Mouse (Mus musculus) thymus, adult 18-20 months (tissue): ENCODE measurements at regions not wholly inside any gene's neighbourhood (a gene's known extent, or its start where the extent isn't known, plus 50 kb on each side); places are given as distances from the start of the nearest gene placed in this dataset.

ENCODE experiments used
- DNase-seq, 2 experiments: peaks; one replicate each; pipeline ENCODE4 v3.0.0; 2022; ENCODE audit warnings: mixed read lengths in 2 of 2

DNA sequence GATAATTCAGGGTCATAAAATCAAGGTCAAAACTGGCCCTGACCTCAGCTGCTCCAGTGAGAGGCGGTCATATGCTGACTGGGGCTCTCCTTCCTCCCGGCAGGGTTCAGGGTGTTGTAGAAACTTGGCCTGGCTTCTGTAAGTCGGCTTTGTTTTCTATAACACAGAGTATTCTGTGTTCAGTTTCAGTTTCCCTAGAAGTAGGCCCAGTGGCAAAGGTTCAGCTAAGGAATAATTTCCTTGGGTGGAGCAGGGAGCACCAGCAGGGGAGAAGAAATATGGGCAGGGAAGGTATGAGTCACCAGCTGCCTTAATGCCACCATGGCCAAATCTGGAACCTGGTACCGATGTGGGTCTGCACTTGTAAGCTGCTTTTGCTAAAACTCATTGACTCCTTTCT is 153.5 kb downstream of the Hibadh start:
- DNase-seq: no peak

DNA sequence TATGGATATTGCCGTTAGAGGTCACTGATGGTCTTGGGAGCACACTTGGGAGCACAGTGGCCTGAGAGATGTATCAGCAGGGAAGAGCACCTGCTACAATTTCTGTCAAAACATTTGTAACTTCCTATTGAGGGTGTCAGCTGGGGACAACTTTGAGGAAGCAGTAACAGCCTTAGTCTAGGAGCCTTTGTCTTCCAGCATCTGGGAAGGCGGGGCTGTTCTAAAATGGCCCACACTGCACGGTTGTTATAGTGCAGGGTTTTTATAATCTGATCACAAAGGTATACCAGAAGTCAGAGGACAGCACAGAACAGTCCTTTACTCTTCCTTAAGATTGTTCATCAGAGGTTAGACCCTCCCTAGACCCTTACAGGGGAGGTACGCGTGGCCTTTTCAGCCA is 152.3 kb downstream of the Hibadh start:
- DNase-seq: no peak

DNA sequence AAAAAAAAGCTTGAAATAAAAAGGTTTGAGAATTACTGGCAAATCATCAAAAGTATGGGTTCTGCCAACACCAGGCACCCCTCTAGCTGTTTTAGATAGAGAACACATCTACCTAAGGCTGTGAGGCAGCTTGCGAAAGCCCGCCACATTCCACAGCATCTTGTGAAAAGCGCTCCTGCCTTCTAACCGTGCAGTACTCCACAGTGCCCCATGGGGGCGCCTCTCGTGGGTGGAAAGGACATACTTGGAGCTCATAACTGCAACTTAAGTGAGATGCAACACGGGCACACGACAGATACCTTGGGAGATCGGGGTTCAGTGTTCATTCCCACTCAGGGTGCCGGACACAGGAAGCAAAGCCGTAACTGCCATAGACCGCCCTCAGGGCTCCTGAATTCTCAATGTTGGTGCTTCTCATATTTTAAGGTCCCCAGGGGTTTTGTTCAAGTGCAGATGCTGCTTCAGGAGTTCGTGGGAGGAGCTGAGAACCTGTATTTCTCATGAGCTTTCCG is 149.9 kb downstream of the Hibadh start:
- DNase-seq: no peak

DNA sequence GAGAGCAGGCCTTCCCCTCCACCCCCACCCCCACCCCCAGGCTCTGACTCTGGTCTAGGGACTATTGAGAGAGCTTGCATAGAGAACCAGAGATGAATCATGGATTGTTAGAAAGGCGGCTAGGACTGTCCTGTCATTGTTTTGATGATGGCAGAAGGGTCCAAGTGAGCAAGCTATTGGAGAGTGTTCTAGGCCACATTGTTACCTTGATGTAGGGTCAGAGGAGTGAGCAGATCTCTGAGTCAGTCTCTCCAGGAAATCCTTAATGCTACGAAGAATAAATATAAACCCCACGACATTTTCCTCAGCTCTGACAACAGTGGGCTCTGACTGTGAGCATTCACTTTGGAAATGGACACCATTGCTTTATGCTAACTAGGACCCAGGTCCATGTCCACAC is 144.9 kb downstream of the Hibadh start:
- DNase-seq: no peak

DNA sequence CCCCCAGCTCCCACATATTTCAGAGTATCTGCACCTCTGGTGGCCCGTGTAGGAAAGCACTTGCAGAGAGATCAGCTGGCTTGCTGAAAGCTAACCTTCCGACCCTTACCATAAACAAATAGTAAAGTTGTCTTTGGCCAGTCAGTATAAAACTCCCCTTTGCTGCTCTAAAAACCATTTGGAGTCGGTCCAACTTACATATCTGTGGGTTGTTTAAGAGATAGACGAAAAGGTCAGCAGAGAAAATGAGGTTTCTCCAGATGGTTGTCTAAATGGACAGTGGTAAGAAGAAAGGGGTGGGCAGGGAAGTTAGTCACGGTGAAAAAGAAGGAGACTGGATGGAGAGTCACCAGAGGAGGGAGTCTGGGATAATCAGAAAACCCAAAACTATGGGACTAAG is 144.3 kb downstream of the Hibadh start:
- no peak for DNase-seq
